Mouse (Mus musculus) c-Kit-positive CD71-negative TER-119-negative erythroid progenitor cells, embryonic 14.5 days (primary cell): ENCODE results near the gene Olfr1416.

Experiments
- DNase-seq: peaks from one replicate; pipeline ENCODE4 v3.0.0-alpha.2; 2013; ENCODE audit warnings: low read depth

Olfr1416 gene

GRCm38 (mm10) chr1:92432098-92432497 is 52.8 kb downstream of the Olfr1416 start:
- DNase-seq: no peak

GRCm38 (mm10) chr1:92431420-92431819 is 53.5 kb downstream of the Olfr1416 start:
- no peak for DNase-seq

DNA sequence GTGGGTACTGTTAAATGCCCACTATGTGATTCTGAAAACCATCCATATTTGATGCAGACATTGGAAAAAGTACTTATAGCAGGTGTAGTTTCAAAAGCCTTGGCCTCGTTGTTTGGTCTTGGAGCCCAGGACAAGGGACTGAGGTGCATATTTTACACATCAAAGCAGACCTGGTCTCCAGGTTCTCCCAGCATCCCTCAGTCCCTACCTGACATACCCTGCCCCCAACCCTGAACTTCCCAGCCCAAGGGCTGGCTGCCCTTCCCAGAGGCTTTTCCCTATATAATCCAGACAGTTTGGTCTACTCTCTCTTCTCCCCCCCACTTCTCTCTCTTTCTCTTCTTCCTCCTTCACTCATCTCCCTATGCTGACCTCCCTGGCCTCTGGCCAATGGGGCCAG is 53.9 kb downstream of the Olfr1416 start:
- DNase-seq: no peak
